ENCODE assay signal across 8 mouse cellular contexts in genomic region chr5:138154390-138154789, GRCm38 (mm10). TPM values are rescaled to one million over a fixed set of nuclear protein-coding genes. Genes with fewer than 3 reads are reported as not detected.
DNase-seq lines count a peak whose midpoint lies in the region; ATAC-seq lines count a peak whose summit lies in the region.

No protein-coding gene starts in this region.

- DNase-seq in kidney, adult 18-20 months: no peak
- DNase-seq in adrenal gland, adult (ENCODE audit: inconsistent age in 2 of 2, low spot score in 1 of 2): no peak
- DNase-seq in testis, postnatal 10 days (ENCODE audit: low spot score): no peak
- no peak for DNase-seq in right cerebral cortex, postnatal 10 days (ENCODE audit: low spot score in 2 of 2)

- H3K9ac ChIP-seq in kidney, embryonic 15.5 days: peak overlapping the region; percentile 91
- H3K9ac ChIP-seq in embryonic facial prominence, embryonic 15.5 days: no peak overlapping the region
- H3K9ac ChIP-seq in intestine, embryonic 15.5 days: no peak overlapping the region
- H3K9ac ChIP-seq in midbrain, embryonic 16.5 days (ENCODE audit: low read depth, low read length): peak overlapping the region; percentile 91

- H3K9me3 ChIP-seq in kidney, embryonic 15.5 days (replicated peaks): no peaks in the 10 kb centered on the region
- no peaks in the 10 kb centered on the region for H3K9me3 ChIP-seq in embryonic facial prominence, embryonic 15.5 days (replicated peaks)
- no peaks in the 10 kb centered on the region for H3K9me3 ChIP-seq in intestine, embryonic 15.5 days
- H3K9me3 ChIP-seq in midbrain, embryonic 16.5 days (replicated peaks; ENCODE audit: control insufficient read depth, low read length, poor library complexity, severe bottlenecking): no peaks in the 10 kb centered on the region

- no peaks in the 10 kb centered on the region for H3K27me3 ChIP-seq in kidney, embryonic 15.5 days
- no peaks in the 10 kb centered on the region for H3K27me3 ChIP-seq in embryonic facial prominence, embryonic 15.5 days
- no peaks in the 10 kb centered on the region for H3K27me3 ChIP-seq in intestine, embryonic 15.5 days (replicated peaks)
- H3K27me3 ChIP-seq in midbrain, embryonic 16.5 days (ENCODE audit: control insufficient read depth, insufficient read depth, low read depth, low read length): no peaks in the 10 kb centered on the region

- WGBS in kidney, embryonic 15.5 days: 87% methylated on average over 3 of the region's 3 CpGs
- WGBS in embryonic facial prominence, embryonic 15.5 days: 88% methylated on average over 3 of the region's 3 CpGs
- 72% methylated on average over 3 of the region's 3 CpGs for WGBS in intestine, embryonic 15.5 days
- 88% methylated on average over 3 of the region's 3 CpGs for WGBS in midbrain, embryonic 16.5 days

- H3K4me1 ChIP-seq in kidney, embryonic 15.5 days: peaks cover 12% of the 10 kb centered on the region
- H3K4me1 ChIP-seq in embryonic facial prominence, embryonic 15.5 days: no peaks in the 10 kb centered on the region; the same call in 1 of the 2 replicates
- H3K4me1 ChIP-seq in intestine, embryonic 15.5 days (replicated peaks): no peaks in the 10 kb centered on the region
- peaks cover 8% of the 10 kb centered on the region for H3K4me1 ChIP-seq in midbrain, embryonic 16.5 days (ENCODE audit: control insufficient read depth, insufficient read depth, low read length)

- H3K4me2 ChIP-seq in kidney, embryonic 15.5 days: peak overlapping the region; percentile 72
- H3K4me2 ChIP-seq in embryonic facial prominence, embryonic 15.5 days (replicated peaks): peak overlapping the region; percentile 59
- peak overlapping the region; percentile 61 for H3K4me2 ChIP-seq in intestine, embryonic 15.5 days (replicated peaks)
- peak overlapping the region; percentile 92 for H3K4me2 ChIP-seq in midbrain, embryonic 16.5 days (ENCODE audit: low read length)

- H3K36me3 ChIP-seq in kidney, embryonic 15.5 days: peaks cover 32% of the 10 kb centered on the region
- H3K36me3 ChIP-seq in embryonic facial prominence, embryonic 15.5 days: peaks cover 25% of the 10 kb centered on the region
- peaks cover 10% of the 10 kb centered on the region for H3K36me3 ChIP-seq in intestine, embryonic 15.5 days
- peaks cover 16% of the 10 kb centered on the region for H3K36me3 ChIP-seq in midbrain, embryonic 16.5 days (ENCODE audit: control insufficient read depth, insufficient read depth, low read length)

- H3K27ac ChIP-seq in kidney, embryonic 15.5 days: 0 out of 2 replicates have a peak overlapping the region, but pooled peaks have one; percentile 93
- H3K27ac ChIP-seq in embryonic facial prominence, embryonic 15.5 days (replicated peaks): no peak overlapping the region
- no peak overlapping the region for H3K27ac ChIP-seq in intestine, embryonic 15.5 days
- no peak overlapping the region; the same call in 1 of the 2 replicates for H3K27ac ChIP-seq in midbrain, embryonic 16.5 days (ENCODE audit: low read length)

- ATAC-seq in kidney, embryonic 15.5 days (replicated peaks; ENCODE audit: low FRiP score): no peak
- no peak for ATAC-seq in embryonic facial prominence, embryonic 15.5 days (ENCODE audit: insufficient number of reproducible peaks, low FRiP score, low TSS enrichment, low read depth)
- no peak for ATAC-seq in intestine, embryonic 15.5 days
- ATAC-seq in midbrain, embryonic 16.5 days: no peak

- peak overlapping the region; percentile 86 for H3K4me3 ChIP-seq in kidney, embryonic 15.5 days (replicated peaks)
- H3K4me3 ChIP-seq in embryonic facial prominence, embryonic 15.5 days (replicated peaks): peak overlapping the region; percentile 82
- peak overlapping the region; percentile 79 for H3K4me3 ChIP-seq in intestine, embryonic 15.5 days (replicated peaks)
- H3K4me3 ChIP-seq in midbrain, embryonic 16.5 days (ENCODE audit: low read depth, low read length): peak overlapping the region; percentile 89

RNA-seq across cellular contexts. Expression of gene Zfp113, which starts 1.2 kb away (rescaled TPM):
- 23.2 and 26.4 TPM in 2 replicates for polyA plus RNA-seq in kidney, embryonic 15.5 days (2015; fragmentation: Nextera tagmentation; extraction: Ambion mirVana)
- polyA plus RNA-seq in embryonic facial prominence, embryonic 15.5 days (2015; fragmentation: Nextera tagmentation; extraction: Ambion mirVana): 17.4 and 19.9 TPM in 2 replicates
- polyA plus RNA-seq in intestine, embryonic 15.5 days (2015; fragmentation: Nextera tagmentation; extraction: Ambion mirVana): 15.8 and 16.4 TPM in 2 replicates
- 23.9 and 26.3 TPM in 2 replicates for polyA plus RNA-seq in midbrain, embryonic 16.5 days (2015; fragmentation: Nextera tagmentation; extraction: Ambion mirVana)

RNA-seq across cellular contexts. Expression of gene Cops6, which starts 6.5 kb away (rescaled TPM):
- polyA plus RNA-seq in kidney, embryonic 15.5 days (2015; fragmentation: Nextera tagmentation; extraction: Ambion mirVana): 306 and 316 TPM in 2 replicates
- polyA plus RNA-seq in embryonic facial prominence, embryonic 15.5 days (2015; fragmentation: Nextera tagmentation; extraction: Ambion mirVana): 303 and 321 TPM in 2 replicates
- 276 and 300 TPM in 2 replicates for polyA plus RNA-seq in intestine, embryonic 15.5 days (2015; fragmentation: Nextera tagmentation; extraction: Ambion mirVana)
- 288 and 309 TPM in 2 replicates for polyA plus RNA-seq in midbrain, embryonic 16.5 days (2015; fragmentation: Nextera tagmentation; extraction: Ambion mirVana)

RNA-seq across cellular contexts. Expression of gene Ap4m1, which starts 17.4 kb away (rescaled TPM):
- 24.2 and 28.2 TPM in 2 replicates for polyA plus RNA-seq in kidney, embryonic 15.5 days (2015; fragmentation: Nextera tagmentation; extraction: Ambion mirVana)
- 26.9 and 27.4 TPM in 2 replicates for polyA plus RNA-seq in embryonic facial prominence, embryonic 15.5 days (2015; fragmentation: Nextera tagmentation; extraction: Ambion mirVana)
- polyA plus RNA-seq in intestine, embryonic 15.5 days (2015; fragmentation: Nextera tagmentation; extraction: Ambion mirVana): 19.8 and 20.6 TPM in 2 replicates
- polyA plus RNA-seq in midbrain, embryonic 16.5 days (2015; fragmentation: Nextera tagmentation; extraction: Ambion mirVana): 24.9 and 27.2 TPM in 2 replicates

RNA-seq across cellular contexts. Expression of gene Mcm7, which starts 17.8 kb away (rescaled TPM):
- polyA plus RNA-seq in kidney, embryonic 15.5 days (2015; fragmentation: Nextera tagmentation; extraction: Ambion mirVana): 211 and 225 TPM in 2 replicates
- polyA plus RNA-seq in embryonic facial prominence, embryonic 15.5 days (2015; fragmentation: Nextera tagmentation; extraction: Ambion mirVana): 141 and 142 TPM in 2 replicates
- 153 and 165 TPM in 2 replicates for polyA plus RNA-seq in intestine, embryonic 15.5 days (2015; fragmentation: Nextera tagmentation; extraction: Ambion mirVana)
- polyA plus RNA-seq in midbrain, embryonic 16.5 days (2015; fragmentation: Nextera tagmentation; extraction: Ambion mirVana): 72.3 and 81.6 TPM in 2 replicates

RNA-seq across cellular contexts. Expression of gene Taf6, which starts 32.9 kb away (rescaled TPM):
- polyA plus RNA-seq in kidney, embryonic 15.5 days (2015; fragmentation: Nextera tagmentation; extraction: Ambion mirVana): 102 and 109 TPM in 2 replicates
- 77.2 and 87.7 TPM in 2 replicates for polyA plus RNA-seq in embryonic facial prominence, embryonic 15.5 days (2015; fragmentation: Nextera tagmentation; extraction: Ambion mirVana)
- polyA plus RNA-seq in intestine, embryonic 15.5 days (2015; fragmentation: Nextera tagmentation; extraction: Ambion mirVana): 67.8 and 70.0 TPM in 2 replicates
- polyA plus RNA-seq in midbrain, embryonic 16.5 days (2015; fragmentation: Nextera tagmentation; extraction: Ambion mirVana): 74.4 and 75.8 TPM in 2 replicates

Comparison
In these comparisons a context has a peak if more than half of its experiments do, and no peak if none do; other contexts are left out.
1. H3K9ac ChIP-seq: peak in kidney, embryonic 15.5 days (single experiment) and midbrain, embryonic 16.5 days (single experiment); none in embryonic facial prominence, embryonic 15.5 days (single experiment) and intestine, embryonic 15.5 days (single experiment).
2. Peak in every context shown above with its lines, with median percentiles within 50 percentile points of each other: H3K4me2 ChIP-seq and H3K4me3 ChIP-seq.